Mouse (Mus musculus) kidney, postnatal 0 days (tissue): Measurements from ENCODE around the gene Arf1. TPM values are rescaled to one million over a fixed set of nuclear protein-coding genes. Genes with fewer than 3 reads are reported as not detected.

Source experiments
- ATAC-seq: fragments of 200-750 bp; cut with Nextera tagmentation; replicated peaks from 2 replicates; pipeline ENCODE4 v1.8.0; 2017; ENCODE audit warnings: low read depth, moderate number of reproducible peaks, moderate TSS enrichment, moderate library complexity; ENCODE audit not compliant: low FRiP score
- DNase-seq: peaks from one replicate; pipeline ENCODE4 v3.0.0-alpha.2; 2016; ENCODE audit warnings: low spot score
- H3K27ac ChIP-seq: fragments of 300-500 bp; sonication (generic); 2 replicates; pipeline ENCODE4 v1.5.1; 2014; ENCODE audit warnings: mild to moderate bottlenecking
- H3K27me3 ChIP-seq: fragments of 300-500 bp; sonication (generic); 2 replicates; pipeline ENCODE4 v1.6.1; 2014; ENCODE audit warnings: low read length, mixed read lengths; ENCODE audit not compliant: insufficient read depth
- H3K36me3 ChIP-seq: fragments of 300-500 bp; sonication (generic); 2 replicates; pipeline ENCODE4 v1.6.1; 2014; ENCODE audit warnings: low read length, mixed read lengths; ENCODE audit not compliant: insufficient read depth
- H3K4me1 ChIP-seq: fragments of 300-500 bp; sonication (generic); replicated peaks from 2 replicates; pipeline ENCODE4 v1.6.1; 2014; ENCODE audit warnings: antibody characterized with exemption, low read length, mixed read lengths; ENCODE audit not compliant: insufficient read depth
- H3K4me2 ChIP-seq: fragments of 300-500 bp; sonication (generic); 2 replicates; pipeline ENCODE4 v1.6.1; 2014; ENCODE audit warnings: mild to moderate bottlenecking, low read length, moderate library complexity, mixed read lengths
- H3K4me3 ChIP-seq: fragments of 300-500 bp; sonication (generic); replicated peaks from 2 replicates; pipeline ENCODE4 v1.5.1; 2014; ENCODE audit warnings: low read depth, low read length
- H3K9ac ChIP-seq: fragments of 300-500 bp; sonication (generic); 2 replicates; pipeline ENCODE4 v1.6.1; 2014; ENCODE audit warnings: low read depth, low read length
- H3K9me3 ChIP-seq: fragments of 300-500 bp; sonication (generic); replicated peaks from 2 replicates; pipeline ENCODE4 v1.6.1; 2016; ENCODE audit warnings: low read length, inconsistent platforms, mixed read lengths
- CTCF ChIP-seq: IDR thresholded peaks from 2 replicates; pipeline ENCODE4 v1.5.1; 2016; ENCODE audit warnings: antibody characterized with exemption, low read depth, mild to moderate bottlenecking, moderate library complexity
- WGBS: fragments of 180-500 bp; shearing (Covaris S2); extraction: QIAGEN DNeasy Blood & Tissue Kit; methylation state at CpG from one replicate; pipeline ENCODE4 v1.1.7; 2014; 5-methylcytosine and 5-hydroxymethylcytosine counted together
- polyA plus RNA-seq: library from polyadenylated mRNA; unstranded; fragments of >200 nt; fragmentation: Nextera tagmentation; extraction: Ambion mirVana; gene quantifications from 2 replicates; pipeline ENCODE4 v1.2.1, GENCODE M21; 2015

The Arf1 gene
- polyA plus RNA-seq, 1 experiment from 2014 or later = 670 TPM

DNA sequence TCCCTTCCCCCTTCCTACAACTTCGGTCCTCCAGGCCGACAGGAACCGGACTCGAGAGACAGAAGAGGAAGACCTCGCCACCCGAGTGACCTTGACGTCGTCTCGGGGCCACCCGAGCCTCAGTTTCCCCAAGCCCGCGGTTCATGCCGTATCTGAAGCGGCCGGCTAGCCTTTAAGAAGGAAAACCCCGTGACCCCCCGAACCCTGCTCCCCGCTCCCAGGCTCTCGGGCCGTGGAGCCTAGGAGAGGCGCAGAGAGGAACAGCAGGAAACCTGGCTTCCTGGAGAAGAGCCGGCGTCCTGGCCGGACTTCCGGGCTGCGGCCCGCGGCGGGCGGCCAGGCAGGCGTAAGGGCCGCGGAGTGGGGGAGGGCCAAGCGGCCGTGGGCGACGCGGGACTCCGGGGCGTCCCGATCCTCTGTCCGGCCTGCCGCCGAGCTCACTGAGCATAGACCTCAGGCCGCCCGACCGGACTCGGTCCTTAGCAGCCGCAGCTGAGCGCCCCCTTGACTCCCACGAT is 407 bp downstream of the Arf1 start:
- H3K27me3 ChIP-seq = no peaks in the 10 kb centered on the region
- TF ChIP-seq CTCF = no peak
- peak overlapping the region; percentile 76 for H3K4me2 ChIP-seq
- peaks cover 26% of the 10 kb centered on the region for H3K4me1 ChIP-seq
- peak overlapping the region; percentile 99 for H3K27ac ChIP-seq
- peak; percentile 67 for DNase-seq
- H3K9me3 ChIP-seq = no peaks in the 10 kb centered on the region
- peak overlapping the region; percentile 94 for H3K9ac ChIP-seq
- peak; percentile 81 for ATAC-seq
- H3K4me3 ChIP-seq = peak overlapping the region; percentile 96
- no peaks in the 10 kb centered on the region for H3K36me3 ChIP-seq
- under 1% methylated on average over 48 of the region's 51 CpGs for WGBS

DNA sequence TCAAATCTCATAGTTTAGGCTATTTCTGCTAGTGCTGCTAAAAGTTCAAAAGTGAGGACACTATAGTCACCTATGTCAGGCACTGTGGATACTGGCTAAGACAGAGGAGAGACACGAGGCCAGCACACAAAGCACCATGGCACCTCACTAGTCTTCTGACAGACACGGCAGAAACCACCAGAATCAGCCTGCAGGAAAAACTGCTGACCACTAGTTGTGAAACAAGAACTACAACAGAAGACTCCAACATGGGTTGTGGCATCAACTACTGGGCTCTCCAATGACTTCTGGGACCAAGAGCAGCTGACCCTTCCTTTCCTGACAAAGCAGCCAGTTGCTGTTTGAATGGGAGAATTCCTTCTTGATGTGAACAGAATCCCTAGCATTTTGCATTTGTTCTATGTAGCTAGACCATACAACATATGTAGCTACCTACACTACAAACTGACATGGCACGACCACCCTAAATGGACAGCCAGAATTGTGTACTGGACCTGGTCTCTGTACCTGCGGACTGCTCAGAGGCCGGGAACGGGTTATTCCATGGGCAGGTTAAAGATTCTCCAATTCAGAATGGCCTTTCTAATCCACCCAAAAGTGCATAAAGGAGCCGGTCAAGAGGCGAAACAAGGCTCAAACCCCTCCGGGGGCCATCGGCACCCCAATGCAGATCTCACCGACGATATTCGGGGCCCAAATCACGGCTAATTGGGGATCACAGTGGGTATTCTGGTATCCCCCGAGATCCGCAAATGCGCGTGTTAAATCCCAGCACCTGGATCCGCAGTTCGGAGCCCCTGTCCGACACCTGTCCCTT is 1.1 kb downstream of the Arf1 start:
- peak overlapping the region; percentile 99 for H3K27ac ChIP-seq
- H3K27me3 ChIP-seq = no peaks in the 10 kb centered on the region
- WGBS = 1% methylated on average over 21 of the region's 21 CpGs
- peak overlapping the region; percentile 96 for H3K4me3 ChIP-seq
- H3K4me1 ChIP-seq = peaks cover 31% of the 10 kb centered on the region
- peak overlapping the region; percentile 94 for H3K9ac ChIP-seq
- peak overlapping the region; percentile 76 for H3K4me2 ChIP-seq
- TF ChIP-seq CTCF = no peak
- H3K9me3 ChIP-seq = no peaks in the 10 kb centered on the region
- ATAC-seq = no peak
- DNase-seq = peak; percentile 57
- H3K36me3 ChIP-seq = no peaks in the 10 kb centered on the region

DNA sequence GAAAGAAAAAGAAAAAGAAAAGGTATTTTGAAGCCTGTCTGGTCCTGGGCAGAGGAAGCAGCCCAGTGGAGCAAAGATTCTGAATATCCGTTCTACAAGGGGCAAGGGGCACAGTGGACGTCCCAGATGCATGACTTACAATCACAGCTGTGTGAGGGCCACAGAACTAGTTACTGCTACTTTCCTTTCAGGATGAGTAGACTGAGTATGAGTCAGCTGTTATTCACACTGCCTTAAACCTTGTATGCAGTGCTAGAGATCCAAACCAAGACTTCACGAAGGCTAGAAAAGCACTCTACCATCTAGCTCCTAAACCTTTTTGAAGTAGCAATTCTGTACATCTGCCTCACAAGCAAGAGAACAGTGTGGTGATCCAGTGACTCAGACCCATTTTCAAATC is 1.8 kb downstream of the Arf1 start:
- Histone ChIP-seq H3K4me1 (peaks cover 36% of the 10 kb centered on the region), H3K27ac (peak overlapping the region; percentile 99; the same call in 1 of the 2 replicates), H3K27me3 (no peaks in the 10 kb centered on the region), H3K4me2 (peak overlapping the region; percentile 76), H3K9me3 (no peaks in the 10 kb centered on the region), H3K9ac (peak overlapping the region; percentile 94; the same call in 1 of the 2 replicates), H3K4me3 (peak overlapping the region; percentile 96), H3K36me3 (no peaks in the 10 kb centered on the region)
- ATAC-seq (no peak), DNase-seq (no peak)
- WGBS = 18% methylated on average over 3 of the region's 3 CpGs
- no peak for TF ChIP-seq CTCF

DNA sequence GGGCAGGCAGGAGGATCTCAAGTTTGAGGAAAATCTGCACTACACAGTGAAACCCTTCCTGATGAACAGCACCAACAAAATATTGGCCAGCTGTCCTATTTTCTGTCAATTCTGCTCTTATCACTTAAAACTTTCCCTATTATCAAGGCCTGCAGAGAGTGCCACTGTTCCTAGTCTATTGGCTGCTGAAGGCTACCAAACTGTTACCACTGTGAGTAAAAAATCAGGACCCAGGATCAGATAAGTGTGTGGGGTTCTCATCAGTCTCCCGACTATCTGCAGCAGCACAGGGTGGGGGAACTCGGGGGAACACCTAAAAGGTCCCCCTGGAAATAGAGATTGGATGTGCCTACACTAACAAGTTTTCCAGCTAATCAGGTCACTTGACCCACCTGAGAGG is 2.9 kb downstream of the Arf1 start:
- H3K4me2 ChIP-seq = peak overlapping the region; percentile 76
- H3K4me3 ChIP-seq = no peak overlapping the region
- 66% methylated on average over 2 of the region's 2 CpGs for WGBS
- no peak for DNase-seq
- H3K4me1 ChIP-seq = peaks cover 37% of the 10 kb centered on the region
- no peaks in the 10 kb centered on the region for H3K9me3 ChIP-seq
- H3K36me3 ChIP-seq = no peaks in the 10 kb centered on the region
- no peak for TF ChIP-seq CTCF
- no peak for ATAC-seq
- H3K9ac ChIP-seq = no peak overlapping the region
- no peak overlapping the region for H3K27ac ChIP-seq
- H3K27me3 ChIP-seq = no peaks in the 10 kb centered on the region

DNA sequence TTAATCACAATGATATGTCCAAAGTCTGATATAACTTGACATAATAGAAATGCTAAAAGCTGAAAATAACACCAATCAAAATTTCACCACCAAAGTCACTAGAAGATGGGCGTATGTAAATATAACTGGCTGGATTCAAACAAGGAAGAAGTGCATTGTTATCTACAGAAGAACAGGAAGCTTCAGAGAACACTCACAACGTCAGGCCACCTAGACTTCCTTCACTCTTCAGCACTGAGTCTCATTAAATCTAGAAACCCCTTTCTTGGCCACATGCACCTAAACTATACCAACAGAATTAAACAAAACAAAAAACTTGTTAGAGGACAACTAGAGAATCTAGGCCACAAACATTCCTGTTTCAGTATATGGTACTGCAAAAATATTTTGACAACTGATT is 3.6 kb downstream of the Arf1 start:
- DNase-seq (no peak), ATAC-seq (no peak)
- Histone ChIP-seq H3K9ac (no peak overlapping the region), H3K4me1 (peaks cover 37% of the 10 kb centered on the region), H3K9me3 (no peaks in the 10 kb centered on the region), H3K36me3 (no peaks in the 10 kb centered on the region), H3K27ac (no peak overlapping the region), H3K27me3 (no peaks in the 10 kb centered on the region), H3K4me3 (no peak overlapping the region), H3K4me2 (no peak overlapping the region)
- 51% methylated on average over 2 of the region's 2 CpGs for WGBS
- no peak for TF ChIP-seq CTCF

DNA sequence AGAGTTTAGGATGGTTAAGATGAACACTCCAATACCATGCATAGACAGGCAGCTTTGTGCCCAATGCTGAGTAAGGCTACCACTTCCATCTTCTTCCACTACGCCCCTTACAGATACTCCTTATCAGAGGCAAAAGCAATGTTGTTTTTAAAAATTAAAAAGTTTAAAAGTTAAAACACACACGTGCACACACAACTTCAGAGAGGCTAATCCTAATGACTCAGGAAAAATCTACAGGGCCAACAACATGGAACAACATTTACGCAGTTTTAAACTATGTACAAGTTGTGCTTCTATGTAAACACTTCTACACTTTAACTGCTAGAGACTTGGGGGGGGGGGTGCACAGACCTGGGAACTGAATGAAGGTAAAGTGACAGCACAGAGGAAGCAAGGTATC is 4.0 kb downstream of the Arf1 start:
- Histone ChIP-seq H3K9ac (no peak overlapping the region), H3K4me2 (no peak overlapping the region), H3K27ac (no peak overlapping the region), H3K4me3 (no peak overlapping the region), H3K36me3 (no peaks in the 10 kb centered on the region), H3K4me1 (peaks cover 37% of the 10 kb centered on the region), H3K9me3 (no peaks in the 10 kb centered on the region), H3K27me3 (no peaks in the 10 kb centered on the region)
- WGBS = 86% methylated on average over 3 of the region's 3 CpGs
- no peak for ATAC-seq
- no peak for DNase-seq
- no peak for TF ChIP-seq CTCF
